ENCODE assay signal across 25 mouse cellular contexts in the genomic region with DNA sequence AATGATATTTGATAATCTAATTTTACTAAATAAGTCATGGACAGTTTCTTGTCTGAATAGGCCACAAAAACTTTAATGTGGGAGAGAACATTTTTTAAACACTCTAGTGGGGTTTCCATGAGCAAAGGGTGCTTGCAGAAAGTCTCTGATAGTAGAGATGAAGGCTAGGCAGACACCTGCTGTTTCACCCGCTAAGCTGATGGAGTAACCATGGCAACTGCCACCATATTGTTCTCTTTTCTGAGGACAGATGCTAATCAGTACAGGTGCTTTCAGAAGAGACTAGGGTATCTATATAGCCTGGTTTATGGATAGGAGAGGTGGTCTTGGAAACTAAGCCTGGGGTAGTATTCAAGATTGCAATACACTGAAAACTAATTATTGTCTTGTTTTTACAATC. TPM values are rescaled to one million over a fixed set of nuclear protein-coding genes. Genes with fewer than 3 reads are reported as not detected.
DNase-seq lines count a peak whose midpoint lies in the region; ATAC-seq lines count a peak whose summit lies in the region.
"Had no signal": no experiment of that assay in that cellular context is flagged by ENCODE, and none has a peak within 500 bp of the region (broad histone marks: within the 10 kb centered on the region; RNA-seq: fewer than 3 reads in every experiment).

No protein-coding gene starts in this region.

- ATAC-seq in CD4-positive, CD25-positive, alpha-beta regulatory T cell, adult 4 months, result peak; percentile 38
- ATAC-seq: forebrain, embryonic 16.5 days; midbrain, embryonic 15.5 days had no signal

- DNase-seq in CD4-positive helper T cell, adult 2 months (ENCODE audit: low read depth, low spot score), result peak; percentile 86
- peak; percentile 94 for DNase-seq in induced T-regulatory cell, adult 2 months (ENCODE audit: low read depth)
- DNase-seq in thymus, postnatal 14 days, result peak; percentile 77
- no peak for DNase-seq in cerebellum, postnatal 36 days
- DNase-seq in cerebellum, adult 8-10 months, result no peak
- no peak for DNase-seq in ovary, postnatal 10 days (ENCODE audit: low spot score)
- DNase-seq: adrenal gland, adult 8-10 months; B cell, adult 2 months; cerebellum, adult 18-20 months; gastrocnemius, postnatal 14 days; kidney, adult 2 months; kidney, postnatal 10 days; lung, postnatal 4 days; right cerebral cortex, postnatal 25 days had no signal

RNA-seq across cellular contexts. Expression of gene Ctla4, which starts 24.0 kb away (rescaled TPM):
- polyA plus RNA-seq in CD4-positive, CD25-positive, alpha-beta regulatory T cell, adult 4 months (2017; shearing (Covaris generic)), result 100 to 1,000 TPM; 274 to 291 TPM
- polyA plus RNA-seq: embryonic facial prominence, embryonic 14.5 days; forebrain, embryonic 16.5 days; heart, embryonic 14.5 days; hindbrain, embryonic 13.5 days; intestine, embryonic 14.5 days; liver, adult 2 months; liver, embryonic 16.5 days; midbrain, embryonic 15.5 days; neural tube, embryonic 15.5 days; testis, adult 2 months had no signal

Comparison
In these comparisons a context has a peak if more than half of its experiments do, and no peak if none do; other contexts are left out.
1. DNase-seq: peak in CD4-positive helper T cell, adult 2 months (single experiment), induced T-regulatory cell, adult 2 months (single experiment) and thymus, postnatal 14 days (single experiment); none in cerebellum, postnatal 36 days (0 of 2), cerebellum, adult 8-10 months (single experiment) and ovary, postnatal 10 days (single experiment).